Mouse (Mus musculus): ENCODE measurements around the gene Unc5c. TPM values are rescaled to one million over a fixed set of nuclear protein-coding genes. Genes with fewer than 3 reads are reported as not detected.

Gene Unc5c
- polyA plus RNA-seq, 1 experiment: not detected

DNA sequence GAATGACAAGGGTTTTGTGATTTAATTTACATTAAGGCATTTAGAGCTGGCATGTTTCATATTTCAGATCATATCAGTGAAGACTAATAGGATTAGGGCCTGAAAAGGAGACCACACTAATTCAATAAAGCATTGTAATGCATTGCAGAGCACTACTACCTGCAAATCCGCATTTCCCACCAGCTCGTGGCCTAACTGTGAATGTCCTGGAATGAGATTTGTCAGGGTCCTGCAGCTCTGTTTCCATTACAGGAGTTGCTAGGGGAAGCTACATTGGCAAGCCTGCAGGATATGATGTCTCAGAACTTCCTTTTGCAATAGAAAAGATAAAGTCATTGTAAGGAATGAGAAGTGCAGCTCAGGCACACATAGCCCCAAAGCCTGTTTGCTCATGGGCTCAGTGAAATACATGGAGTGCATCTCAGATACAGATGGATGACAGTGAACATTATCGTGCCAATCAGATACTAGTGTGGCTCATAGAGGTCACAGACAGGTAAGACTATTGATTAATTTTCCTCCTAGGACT lies 236.4 kb downstream of the Unc5c start:
- no peaks in the 10 kb centered on the region for H3K9me3 ChIP-seq (ENCODE audit: control insufficient read depth, low read length)
- H3K27me3 ChIP-seq (ENCODE audit: control insufficient read depth): no peaks in the 10 kb centered on the region
- no peak overlapping the region for H3K4me3 ChIP-seq (replicated peaks)
- no peak for TF ChIP-seq TAL1 (IDR thresholded peaks at IDR 0.05; ENCODE audit: low read length)
- H3K36me3 ChIP-seq (ENCODE audit: control insufficient read depth): no peaks in the 10 kb centered on the region
- H3K4me1 ChIP-seq (ENCODE audit: control insufficient read depth): no peaks in the 10 kb centered on the region

GRCm38 (mm10) chr3:141711601-141712000 lies 246.6 kb downstream of the Unc5c start:
- TF ChIP-seq TAL1 (IDR thresholded peaks at IDR 0.05; ENCODE audit: low read length): no peak
- TF ChIP-seq GATA1 (IDR thresholded peaks at IDR 0.05; ENCODE audit: low read length): no peak
- Histone ChIP-seq H3K4me3 (replicated peaks) (no peak overlapping the region), H3K36me3 (ENCODE audit: control insufficient read depth) (no peaks in the 10 kb centered on the region), H3K27me3 (ENCODE audit: control insufficient read depth) (no peaks in the 10 kb centered on the region), H3K4me1 (ENCODE audit: control insufficient read depth) (no peaks in the 10 kb centered on the region), H3K9me3 (ENCODE audit: control insufficient read depth, low read length) (no peaks in the 10 kb centered on the region)

- H3K36me3 ChIP-seq (ENCODE audit: control insufficient read depth): no peaks in the 10 kb centered on the region
- TF ChIP-seq TAL1 (IDR thresholded peaks at IDR 0.05; ENCODE audit: low read length) (no peak), GATA1 (IDR thresholded peaks at IDR 0.05; ENCODE audit: low read length) (no peak)
- no peaks in the 10 kb centered on the region; the same call in 1 of the 2 replicates for H3K9me3 ChIP-seq (ENCODE audit: control insufficient read depth, low read length)
- no peaks in the 10 kb centered on the region for H3K4me1 ChIP-seq (ENCODE audit: control insufficient read depth)
- H3K4me3 ChIP-seq (replicated peaks): no peak overlapping the region
- H3K27me3 ChIP-seq (ENCODE audit: control insufficient read depth): no peaks in the 10 kb centered on the region
Observed at GRCm38 (mm10) chr3:141716371-141716770, 251.4 kb downstream of the Unc5c start.

- Histone ChIP-seq H3K27me3 (ENCODE audit: control insufficient read depth) (no peaks in the 10 kb centered on the region), H3K36me3 (ENCODE audit: control insufficient read depth) (no peaks in the 10 kb centered on the region), H3K4me3 (replicated peaks) (no peak overlapping the region), H3K4me1 (ENCODE audit: control insufficient read depth) (no peaks in the 10 kb centered on the region), H3K9me3 (ENCODE audit: control insufficient read depth, low read length) (no peaks in the 10 kb centered on the region; the same call in 1 of the 2 replicates)
- TF ChIP-seq TAL1 (IDR thresholded peaks at IDR 0.05; ENCODE audit: low read length) (no peak), GATA1 (IDR thresholded peaks at IDR 0.05; ENCODE audit: low read length) (no peak)
Observed at GRCm38 (mm10) chr3:141719050-141719449, 254.0 kb downstream of the Unc5c start.

DNA sequence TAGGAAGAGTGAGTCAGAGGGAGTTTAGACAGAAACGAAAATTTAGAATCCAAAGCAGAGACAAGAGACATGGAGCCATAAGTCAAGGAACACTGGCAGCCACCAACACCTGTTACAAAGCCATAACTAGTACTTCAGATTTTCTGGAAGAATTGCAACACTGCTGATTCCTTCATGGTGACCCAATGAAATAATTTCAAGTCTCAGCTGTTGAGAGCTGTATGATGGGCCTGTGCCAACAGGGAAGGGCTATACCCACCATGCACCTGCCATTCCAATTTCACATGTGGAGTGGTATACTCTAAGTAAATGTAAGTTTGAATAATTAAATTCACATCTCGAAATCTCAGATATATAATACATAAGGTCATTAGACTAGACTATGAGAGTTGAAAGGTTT lies 259.5 kb downstream of the Unc5c start:
- Histone ChIP-seq H3K36me3 (ENCODE audit: control insufficient read depth) (no peaks in the 10 kb centered on the region), H3K4me1 (ENCODE audit: control insufficient read depth) (no peaks in the 10 kb centered on the region), H3K27me3 (ENCODE audit: control insufficient read depth) (no peaks in the 10 kb centered on the region), H3K4me3 (replicated peaks) (no peak overlapping the region), H3K9me3 (ENCODE audit: control insufficient read depth, low read length) (no peaks in the 10 kb centered on the region; the same call in 1 of the 2 replicates)
- TF ChIP-seq TAL1 (IDR thresholded peaks at IDR 0.05; ENCODE audit: low read length): no peak
- no peak for TF ChIP-seq GATA1 (IDR thresholded peaks at IDR 0.05; ENCODE audit: low read length)

GRCm38 (mm10) chr3:141725432-141725831 lies 260.4 kb downstream of the Unc5c start:
- TF ChIP-seq TAL1 (IDR thresholded peaks at IDR 0.05; ENCODE audit: low read length) (no peak), GATA1 (IDR thresholded peaks at IDR 0.05; ENCODE audit: low read length) (no peak)
- no peaks in the 10 kb centered on the region for H3K36me3 ChIP-seq (ENCODE audit: control insufficient read depth)

GRCm38 (mm10) chr3:141733844-141734243 lies 268.8 kb downstream of the Unc5c start:
- Histone ChIP-seq H3K36me3 (ENCODE audit: control insufficient read depth) (no peaks in the 10 kb centered on the region), H3K27me3 (ENCODE audit: control insufficient read depth) (no peaks in the 10 kb centered on the region), H3K4me1 (ENCODE audit: control insufficient read depth) (no peaks in the 10 kb centered on the region), H3K4me3 (replicated peaks) (no peak overlapping the region), H3K9me3 (ENCODE audit: control insufficient read depth, low read length) (no peaks in the 10 kb centered on the region)
- TF ChIP-seq TAL1 (IDR thresholded peaks at IDR 0.05; ENCODE audit: low read length): no peak
- no peak for TF ChIP-seq GATA1 (IDR thresholded peaks at IDR 0.05; ENCODE audit: low read length)

More at GRCm38 (mm10) chr3:141725432-141725831, 260.4 kb downstream of the Unc5c start:
- H3K27me3 ChIP-seq (ENCODE audit: control insufficient read depth): no peaks in the 10 kb centered on the region
- H3K9me3 ChIP-seq (ENCODE audit: control insufficient read depth, low read length): no peaks in the 10 kb centered on the region; the same call in 1 of the 2 replicates
- no peak overlapping the region for H3K4me3 ChIP-seq (replicated peaks)
- no peaks in the 10 kb centered on the region for H3K4me1 ChIP-seq (ENCODE audit: control insufficient read depth)

DNA sequence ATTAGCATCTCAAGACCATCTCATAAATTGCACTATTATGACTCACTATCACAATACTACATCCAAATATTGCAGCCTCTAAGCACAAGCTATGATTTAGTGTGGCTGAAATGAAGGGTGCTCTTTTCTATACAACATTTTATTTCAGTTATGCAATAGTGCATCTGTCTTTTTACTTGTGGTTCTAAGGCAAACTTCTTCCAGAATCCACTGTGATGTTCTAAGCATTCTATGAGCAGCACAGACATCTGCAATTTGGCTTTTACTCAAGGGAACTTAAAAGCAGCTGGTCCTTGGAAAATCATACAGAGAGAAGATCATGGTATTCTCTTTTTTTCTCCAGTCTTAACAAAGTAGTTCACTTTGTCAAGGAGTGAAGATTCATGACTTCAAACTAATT lies 270.3 kb downstream of the Unc5c start:
- H3K4me1 ChIP-seq (ENCODE audit: control insufficient read depth): no peaks in the 10 kb centered on the region
- no peaks in the 10 kb centered on the region for H3K36me3 ChIP-seq (ENCODE audit: control insufficient read depth)
- TF ChIP-seq TAL1 (IDR thresholded peaks at IDR 0.05; ENCODE audit: low read length) (no peak), GATA1 (IDR thresholded peaks at IDR 0.05; ENCODE audit: low read length) (no peak)
- no peaks in the 10 kb centered on the region for H3K27me3 ChIP-seq (ENCODE audit: control insufficient read depth)
- H3K9me3 ChIP-seq (ENCODE audit: control insufficient read depth, low read length): no peaks in the 10 kb centered on the region
- H3K4me3 ChIP-seq (replicated peaks): no peak overlapping the region

GRCm38 (mm10) chr3:141745322-141745721 lies 280.3 kb downstream of the Unc5c start:
- Histone ChIP-seq H3K4me1 (ENCODE audit: control insufficient read depth) (no peaks in the 10 kb centered on the region), H3K4me3 (replicated peaks) (no peak overlapping the region), H3K9me3 (ENCODE audit: control insufficient read depth, low read length) (no peaks in the 10 kb centered on the region), H3K36me3 (ENCODE audit: control insufficient read depth) (no peaks in the 10 kb centered on the region), H3K27me3 (ENCODE audit: control insufficient read depth) (no peaks in the 10 kb centered on the region)
- no peak for TF ChIP-seq GATA1 (IDR thresholded peaks at IDR 0.05; ENCODE audit: low read length)
